Mouse (Mus musculus) left cerebral cortex, postnatal 36 days (tissue): Measurements from ENCODE around the gene Gm3250. TPM values are rescaled to one million over a fixed set of nuclear protein-coding genes. Genes with fewer than 3 reads are reported as not detected.
"Not testable (repeated sequence)": the region's sequence is repeated elsewhere in the genome, so short reads cannot be mapped to it uniquely, and the experiment has no call there.

Experiments
- DNase-seq, 2 experiments: peaks; one replicate each; pipeline ENCODE4 v3.0.0; 2021 to 2022; ENCODE audit warnings: low spot score in 2 of 2, mixed read lengths in 1 of 2
- intact Hi-C: fragments of 180-260 bp; cut with DNase I; formaldehyde crosslinking; loops from one replicate; pipeline ENCODE4 v1.15.1; 2025
- total RNA-seq, 2 experiments: library from RNA; stranded (reverse); gene quantifications; 2 replicates each; pipeline ENCODE4 v1.2.3; 2021

The Gm3250 gene
- total RNA-seq, 2 experiments from 2014 or later = not detected

DNA sequence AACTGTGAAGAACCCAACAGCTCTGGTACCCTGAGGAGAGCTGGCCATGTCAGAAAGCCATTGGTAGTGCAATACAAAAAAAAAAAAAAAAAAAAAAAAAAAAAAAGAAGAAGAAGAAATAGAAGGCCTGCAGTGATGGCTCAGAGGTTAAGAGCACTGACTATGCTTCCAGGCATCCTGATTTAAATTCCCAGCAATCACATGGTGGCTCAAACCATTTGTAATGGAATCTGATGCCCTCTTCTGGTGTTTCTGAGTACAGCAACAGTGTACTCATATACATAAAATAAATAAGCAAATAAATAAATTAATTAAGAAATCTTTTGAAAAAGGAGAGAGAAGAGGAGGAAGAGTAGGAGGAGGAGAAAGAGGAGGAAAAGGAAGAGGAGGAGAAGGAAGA, 28.9 kb downstream of the Gm3250 start:
- DNase-seq = no peak
- intact Hi-C loops = no loop called here

DNA sequence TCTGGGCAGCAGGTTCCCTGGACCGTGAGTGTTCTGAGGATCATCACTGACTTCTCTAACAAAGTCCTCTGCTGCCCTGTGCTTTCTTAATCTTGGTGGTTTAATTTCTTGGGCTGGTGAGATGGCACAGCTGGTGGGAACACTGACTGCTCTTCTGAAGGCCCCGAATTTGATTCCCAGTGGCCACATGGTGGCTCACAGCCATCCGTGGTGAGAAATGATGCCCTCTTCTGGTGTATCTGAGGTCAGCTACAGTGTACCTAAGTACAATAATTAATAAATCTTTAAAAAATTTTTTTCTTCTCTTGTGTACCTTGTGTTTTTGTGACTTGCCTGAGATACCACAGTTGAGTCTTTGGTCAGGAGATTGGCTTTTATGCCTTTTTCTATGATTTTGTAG, 30.0 kb downstream of the Gm3250 start:
- intact Hi-C loops, DNase-seq: not testable (repeated sequence)

DNA sequence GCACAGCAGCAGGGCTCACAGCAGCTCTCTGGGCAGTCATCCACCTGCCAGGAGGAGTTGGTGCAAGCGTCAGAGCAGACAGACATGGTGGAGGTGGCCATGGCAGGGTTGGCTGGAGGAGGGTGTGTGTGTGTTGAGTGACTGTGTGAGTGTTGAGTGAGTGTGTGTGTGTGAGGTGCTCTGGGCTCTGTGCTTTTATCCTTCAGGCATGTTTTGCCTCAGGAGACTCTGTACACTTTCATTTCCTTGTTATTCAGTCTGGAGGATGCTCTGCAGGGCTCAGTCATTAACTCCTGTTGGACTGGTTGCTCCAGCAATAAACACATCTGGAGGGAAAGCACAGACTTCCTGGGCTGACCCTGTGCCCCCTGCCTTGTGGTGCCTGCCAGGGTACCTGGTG, 31.1 kb downstream of the Gm3250 start, which contains the start of gene Gm9736:
Gene Gm9736 (minus strand): TSS at position 101 of the 400 bp plus-strand sequence.
- DNase-seq, intact Hi-C loops: not testable (repeated sequence)

DNA sequence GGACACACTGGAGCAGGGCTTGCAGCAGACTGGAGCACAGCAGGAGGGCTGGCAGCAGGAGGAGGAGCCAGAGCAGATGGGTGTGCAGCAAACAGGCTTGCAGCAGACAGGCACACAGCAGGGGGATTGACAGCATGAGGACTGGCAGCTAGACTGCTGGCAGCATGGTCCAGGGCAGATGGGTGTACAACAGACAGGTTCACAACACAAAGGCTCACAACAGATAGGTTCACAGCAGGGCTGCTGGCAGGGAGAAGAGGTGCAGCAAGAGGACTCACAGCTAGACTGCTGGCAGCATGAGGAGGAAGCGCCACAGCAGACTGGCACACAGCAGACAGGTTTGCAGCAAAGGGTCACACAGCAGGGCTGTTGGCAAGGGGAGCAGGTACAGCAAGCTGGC, 31.7 kb downstream of the Gm3250 start:
- intact Hi-C loops, DNase-seq: not testable (repeated sequence)

DNA sequence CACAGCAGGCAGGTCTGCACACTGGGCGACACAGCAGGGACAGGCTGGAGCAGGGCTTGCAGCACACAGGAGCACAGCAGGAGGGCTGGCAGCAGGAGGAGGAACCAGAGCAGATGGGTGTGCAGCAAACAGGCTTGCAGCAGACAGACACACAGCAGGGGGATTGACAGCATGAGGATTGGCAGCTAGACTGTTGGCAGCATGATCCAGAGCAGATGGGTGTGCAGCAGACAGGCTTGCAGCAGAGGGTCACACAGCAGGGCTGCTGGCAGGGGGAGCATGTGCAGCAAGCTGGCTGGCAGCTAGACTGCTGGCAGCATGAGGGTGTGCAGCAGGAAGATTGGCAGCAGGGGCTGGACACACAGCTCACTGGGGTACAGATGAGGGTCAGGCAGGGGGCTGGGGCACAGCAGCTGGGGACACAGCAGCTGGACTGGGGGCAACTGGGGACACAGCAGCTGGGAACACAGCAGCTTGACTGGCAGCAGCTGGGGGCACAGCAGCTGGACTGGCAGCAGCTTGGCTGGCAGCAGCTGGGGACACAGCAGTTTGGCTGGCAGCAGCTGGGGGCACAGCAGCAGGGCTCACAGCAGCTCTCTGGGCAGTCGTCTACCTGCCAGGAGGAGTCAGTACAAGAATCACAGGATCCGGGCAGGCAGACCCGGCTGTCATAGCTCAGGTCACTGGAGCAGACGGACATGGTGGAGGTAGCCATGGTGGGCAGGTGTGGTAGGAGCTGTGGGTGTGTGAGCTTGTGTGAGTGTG, 40.2 kb downstream of the Gm3250 start, which contains the start of gene Gm18596:
Gene Gm18596 (minus strand): TSS at position 715 of the 765 bp plus-strand sequence.
- intact Hi-C loops, DNase-seq: not testable (repeated sequence)

DNA sequence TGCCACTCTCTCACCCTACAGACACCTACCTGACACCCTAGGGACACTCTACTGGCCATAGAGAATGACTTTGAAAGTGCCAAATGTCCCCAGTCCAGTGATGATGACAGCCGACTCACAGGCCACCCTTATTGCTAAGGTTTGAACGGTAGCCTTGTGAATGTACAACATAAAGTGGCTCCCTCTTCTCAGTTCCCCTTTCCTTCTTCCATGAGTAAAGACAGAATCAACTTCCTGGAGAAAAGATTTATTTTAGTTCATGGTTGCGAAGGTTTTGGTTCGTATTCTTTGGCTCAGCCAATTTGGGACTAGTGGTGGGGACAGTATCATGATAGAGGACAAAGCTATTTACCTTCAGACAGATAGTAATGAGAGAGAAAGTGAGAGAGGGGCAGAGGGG, 43.4 kb downstream of the Gm3250 start:
- intact Hi-C loops = no loop called here
- DNase-seq = no peak

DNA sequence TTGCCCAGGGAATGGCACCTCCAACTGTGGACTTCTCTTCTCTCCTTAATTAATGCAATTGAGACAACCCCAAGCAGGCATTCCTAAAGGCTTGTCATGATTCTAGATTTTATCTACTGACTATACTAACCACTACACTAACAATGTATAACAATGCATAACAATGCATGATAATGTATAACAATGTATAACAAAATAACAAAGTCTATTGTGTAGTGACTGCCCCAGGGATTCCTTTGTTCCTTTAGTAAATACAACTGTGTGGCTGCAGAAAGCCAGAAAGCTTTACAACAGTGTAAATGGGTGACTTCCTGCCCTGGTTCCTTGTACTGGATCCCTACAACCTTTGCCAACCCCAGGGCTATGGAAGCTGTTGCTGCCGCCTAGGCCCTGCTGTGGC, 46.4 kb downstream of the Gm3250 start:
- intact Hi-C loops = no loop called here
- DNase-seq = no peak

Other genes with a start within 250 kb of the Gm3250 start
- 10 to 100 TPM; 71.2 to 88.3 TPM for gene Pttg1ip, start 200.8 kb downstream of the Gm3250 start, total RNA-seq
- 100 to 1,000 TPM; 140 to 168 TPM for gene Sumo3, start 176.4 kb downstream of the Gm3250 start, total RNA-seq
- gene Gm49325, start 176.3 kb downstream of the Gm3250 start, total RNA-seq = 10 to 100 TPM in 1 of 2 experiments, 1 to 10 TPM in 1; 9.8 to 18.2 TPM
- 10 to 100 TPM; 46.2 to 46.4 TPM for gene Ube2g2, start 160.3 kb downstream of the Gm3250 start, total RNA-seq
- gene Tspear, start 96.0 kb downstream of the Gm3250 start, total RNA-seq = under 1 TPM in 1 of 2 experiments, not detected in 1; 0.25 TPM
- gene Gm19402, start 91.8 kb downstream of the Gm3250 start, total RNA-seq = not detected
- not detected for gene Gm9508, start 85.3 kb downstream of the Gm3250 start, total RNA-seq
- gene Gm10272, start 75.9 kb downstream of the Gm3250 start, total RNA-seq = not detected
- not detected for gene Gm10024, start 71.1 kb downstream of the Gm3250 start, total RNA-seq
- not detected for gene Gm10142, start 66.7 kb downstream of the Gm3250 start, total RNA-seq
- not detected for gene Krtap12-1, start 61.9 kb downstream of the Gm3250 start, total RNA-seq
- not detected for gene Gm10100, start 56.1 kb downstream of the Gm3250 start, total RNA-seq
- not detected for gene Gm18596, start 39.9 kb downstream of the Gm3250 start, total RNA-seq
- gene Gm9736, start 31.2 kb downstream of the Gm3250 start, total RNA-seq = not detected
- not detected for gene Gm3233, start 22.9 kb downstream of the Gm3250 start, total RNA-seq
- gene Gm3238, start 11.2 kb downstream of the Gm3250 start, total RNA-seq = not detected
- gene Gm7138, start 5.6 kb downstream of the Gm3250 start, total RNA-seq = not detected
- gene Gm7137, start 5.7 kb upstream of the Gm3250 start, total RNA-seq = not detected
- not detected for gene Gm9639, start 12.5 kb upstream of the Gm3250 start, total RNA-seq
- not detected for gene Gm19668, start 16.6 kb upstream of the Gm3250 start, total RNA-seq
- gene Gm9507, start 29.3 kb upstream of the Gm3250 start, total RNA-seq = not detected
- not detected for gene Gm2696, start 32.1 kb upstream of the Gm3250 start, total RNA-seq
- gene Krtap10-4, start 44.6 kb upstream of the Gm3250 start, total RNA-seq = not detected
- gene Krtap10-10, start 53.4 kb upstream of the Gm3250 start, total RNA-seq = not detected
- not detected for gene Gm36176, start 64.3 kb upstream of the Gm3250 start, total RNA-seq
- not detected for gene Gm10318, start 70.3 kb upstream of the Gm3250 start, total RNA-seq
- not detected for gene Gm3285, start 79.4 kb upstream of the Gm3250 start, total RNA-seq
- gene Lrrc3, start 120.0 kb upstream of the Gm3250 start, total RNA-seq = 10 to 100 TPM; 11.7 to 12.6 TPM
- 10 to 100 TPM; 40.4 to 44.2 TPM for gene Trpm2, start 188.0 kb upstream of the Gm3250 start, total RNA-seq
- gene 1810043G02Rik, start 196.0 kb upstream of the Gm3250 start, total RNA-seq = 10 to 100 TPM; 32.7 to 38.1 TPM
- gene Pfkl, start 227.5 kb upstream of the Gm3250 start, total RNA-seq = 100 to 1,000 TPM; 149 to 153 TPM